Mouse (Mus musculus) cerebellum, adult 9-10 months (tissue): ENCODE data around the gene Tpte.
"Not testable (repeated sequence)": the region's sequence is repeated elsewhere in the genome, so short reads cannot be mapped to it uniquely, and the experiment has no call there.

Source experiments
- DNase-seq: peaks from one replicate; pipeline ENCODE4 v3.0.0; 2022

Tpte gene

GRCm38 (mm10) chr8:22282999-22283491, at the start of gene Tpte:
Gene Tpte (plus strand): TSS chr8:22283441.
- DNase-seq = no peak

DNA sequence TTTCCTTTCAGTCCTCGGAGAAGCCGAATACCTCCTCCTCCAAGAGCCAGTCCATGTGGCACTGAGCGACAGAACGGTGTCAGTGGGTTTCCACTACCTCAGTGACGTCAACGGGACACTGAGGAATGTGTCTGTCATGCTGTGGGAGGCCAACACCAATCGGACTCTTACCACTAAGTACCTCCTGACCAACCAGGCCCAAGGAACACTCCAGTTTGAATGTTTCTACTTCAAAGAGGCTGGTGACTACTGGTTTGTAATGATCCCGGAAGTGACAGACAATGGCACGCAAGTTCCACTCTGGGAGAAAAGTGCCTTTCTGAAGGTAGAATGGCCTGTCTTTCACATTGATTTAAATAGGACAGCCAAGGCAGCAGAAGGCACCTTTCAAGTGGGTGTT, 40.3 kb upstream of the Tpte start:
- no peak for DNase-seq

- DNase-seq = no peak
Observed at GRCm38 (mm10) chr8:22245663-22246062, 37.6 kb upstream of the Tpte start.

GRCm38 (mm10) chr8:22247956-22248355, 35.3 kb upstream of the Tpte start:
- DNase-seq = peak; percentile 3

DNA sequence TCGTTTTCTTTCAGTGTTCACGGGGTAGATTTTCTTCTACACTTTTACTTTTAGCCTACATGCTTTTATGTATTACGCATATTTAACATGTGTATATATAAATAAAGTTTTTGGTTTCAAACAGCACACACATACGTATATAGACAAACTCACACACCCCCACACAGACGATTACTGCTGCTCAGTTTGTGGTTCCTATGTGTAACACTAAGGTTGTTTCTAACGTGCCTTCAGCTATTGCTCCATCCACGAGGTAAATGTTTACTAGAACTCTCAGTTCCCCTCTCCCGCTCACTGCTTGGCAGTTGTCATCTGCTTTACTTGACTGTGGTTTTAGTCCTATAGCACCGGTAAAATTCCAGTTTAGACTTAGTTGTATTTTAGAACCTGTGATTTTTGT, 34.2 kb upstream of the Tpte start:
- no peak for DNase-seq

DNA sequence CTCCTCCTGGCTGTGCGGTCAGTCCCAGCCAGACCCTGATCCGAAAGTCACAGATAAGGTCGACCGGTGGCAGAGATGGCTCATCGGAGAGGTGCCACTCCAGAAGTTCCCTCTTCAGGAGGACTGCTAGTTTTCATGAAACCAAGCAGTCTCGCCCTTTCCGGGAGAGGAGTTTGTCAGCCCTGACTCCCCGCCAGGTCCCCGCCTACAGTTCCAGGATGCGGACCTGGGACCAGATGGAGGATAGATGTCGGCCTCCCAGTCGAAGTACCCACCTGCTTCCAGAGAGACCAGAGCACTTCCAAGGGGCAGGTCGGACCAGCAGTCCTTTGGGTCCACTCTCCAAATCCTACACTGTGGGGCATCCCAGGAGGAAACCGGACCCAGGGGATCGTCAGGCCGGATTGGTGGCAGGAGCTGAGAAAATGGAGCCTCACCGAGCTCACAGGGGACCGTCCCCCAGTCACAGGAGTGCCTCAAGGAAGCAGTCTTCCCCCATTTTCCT, 24.2 kb upstream of the Tpte start:
- no peak for DNase-seq

- DNase-seq = no peak
Observed at GRCm38 (mm10) chr8:22259531-22259930, 23.7 kb upstream of the Tpte start.

- DNase-seq = no peak
Observed at GRCm38 (mm10) chr8:22260091-22260722, 23.0 kb upstream of the Tpte start.

GRCm38 (mm10) chr8:22262267-22262666, 21.0 kb upstream of the Tpte start:
- DNase-seq = no peak

GRCm38 (mm10) chr8:22264292-22264691, 18.9 kb upstream of the Tpte start:
- DNase-seq = no peak

DNA sequence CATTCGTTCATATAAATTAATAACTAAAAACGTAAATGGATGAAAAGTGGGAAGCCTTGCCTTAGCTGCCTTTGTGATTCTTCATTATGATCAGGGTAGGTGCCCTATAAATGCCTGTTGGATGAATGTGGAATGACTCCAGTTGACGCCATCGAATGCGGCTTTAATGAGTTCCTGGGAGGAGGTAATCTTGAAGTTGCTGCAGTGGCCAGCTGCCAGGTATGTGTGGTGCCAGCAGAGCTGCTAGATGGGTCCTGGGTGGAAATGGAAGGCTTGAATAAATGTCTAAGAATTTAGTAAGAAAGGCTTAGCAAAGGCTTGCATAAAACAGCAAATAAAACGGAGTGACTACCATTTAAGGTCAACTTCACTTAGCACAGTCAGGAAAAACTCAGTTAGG, 18.5 kb upstream of the Tpte start:
- no peak for DNase-seq

DNA sequence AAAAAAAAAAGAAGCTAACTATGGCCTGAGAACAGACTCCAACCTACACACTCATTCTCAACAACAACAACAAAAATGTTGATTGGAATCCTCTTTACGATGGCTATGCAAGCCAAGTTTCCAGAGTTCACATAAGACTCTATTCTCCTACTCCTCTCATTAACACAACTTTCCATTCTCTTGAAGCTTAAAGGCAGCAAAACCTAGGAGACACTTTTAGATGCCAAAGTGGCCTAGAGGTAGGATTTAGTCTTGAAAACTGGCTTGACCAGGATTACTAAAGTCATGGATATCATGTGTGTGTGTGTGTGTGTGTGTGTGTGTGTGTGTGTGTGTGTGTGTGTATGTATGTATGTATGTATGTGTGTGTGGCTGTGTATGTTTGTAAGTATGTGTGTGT, 18.0 kb upstream of the Tpte start:
- DNase-seq = no peak

DNA sequence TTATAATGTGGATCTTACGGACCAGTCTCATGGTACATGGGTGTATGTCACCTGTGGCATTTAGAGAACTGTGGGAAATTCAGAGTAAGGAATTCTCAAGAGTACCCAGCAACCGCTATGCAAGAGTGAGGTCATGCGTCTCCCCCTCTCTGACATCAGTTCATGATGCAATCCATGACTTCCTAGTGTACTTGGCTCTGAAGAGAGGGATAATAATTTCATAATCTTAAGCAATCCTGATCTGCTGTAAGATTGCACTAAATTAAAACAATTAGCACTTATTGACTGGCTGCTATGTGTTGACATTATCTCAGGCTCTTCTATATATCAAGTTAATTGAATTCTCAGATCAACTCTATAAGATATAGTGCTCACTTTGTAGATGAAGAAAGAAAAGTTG, 16.4 kb upstream of the Tpte start:
- no peak for DNase-seq

DNA sequence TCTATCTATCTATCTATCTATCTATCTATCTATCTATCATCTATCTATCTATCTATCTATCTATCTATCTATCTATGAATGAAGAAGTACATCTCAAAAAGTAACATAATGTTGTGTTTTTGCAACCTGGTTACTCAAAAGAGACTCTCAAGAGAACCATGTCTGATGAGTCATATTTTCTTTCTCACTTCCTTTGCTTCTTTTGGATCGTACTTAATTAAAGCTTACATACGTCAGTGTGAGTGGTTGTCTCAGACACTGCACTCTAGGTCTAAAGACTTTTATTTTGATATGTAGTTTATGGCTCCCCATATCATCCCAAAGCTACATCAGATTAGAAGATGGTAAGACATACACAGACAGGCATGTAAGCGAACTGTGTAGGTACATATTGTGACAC, 10.1 kb upstream of the Tpte start:
- no peak for DNase-seq

GRCm38 (mm10) chr8:22274641-22275040, 8.6 kb upstream of the Tpte start:
- DNase-seq = no peak

DNA sequence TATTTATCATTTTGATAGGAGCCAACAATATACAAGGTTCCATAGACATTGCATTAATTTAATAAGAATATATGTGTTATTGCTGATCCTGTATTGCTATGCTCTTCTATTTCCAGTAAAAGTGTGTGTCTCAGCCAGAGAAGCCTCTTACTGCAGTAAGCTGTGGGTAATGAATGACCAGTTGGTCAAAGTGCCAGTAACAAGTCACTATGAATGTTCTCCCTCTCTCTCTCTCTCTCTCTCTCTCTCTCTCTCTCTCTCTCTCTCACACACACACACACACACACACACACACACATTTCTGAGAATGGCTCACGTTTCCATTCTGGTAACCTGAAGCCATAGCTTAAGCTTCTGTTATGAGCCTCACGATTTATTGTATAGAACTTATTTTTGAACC, 19.1 kb downstream of the Tpte start:
- DNase-seq = no peak

DNA sequence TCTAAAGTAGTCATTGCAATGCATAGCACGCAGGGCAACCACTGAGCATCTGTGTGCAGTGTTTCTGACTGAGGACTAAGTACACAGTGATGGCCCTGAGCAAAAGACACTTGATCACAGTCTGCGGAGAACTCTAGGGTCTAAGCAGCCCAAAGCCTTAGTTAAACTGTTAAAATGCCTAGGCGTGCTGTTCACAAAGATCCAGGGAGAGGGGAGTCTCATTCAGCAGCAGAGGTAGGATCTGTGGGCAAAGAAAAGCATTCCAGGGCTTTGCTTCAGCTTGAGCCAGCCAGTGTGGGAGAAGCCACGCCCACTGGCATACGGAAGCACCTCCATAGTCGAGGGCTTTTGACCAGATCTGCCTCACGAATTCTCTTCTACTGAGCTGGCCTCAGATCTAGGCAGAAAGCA, 19.7 kb downstream of the Tpte start:
- no peak for DNase-seq

DNA sequence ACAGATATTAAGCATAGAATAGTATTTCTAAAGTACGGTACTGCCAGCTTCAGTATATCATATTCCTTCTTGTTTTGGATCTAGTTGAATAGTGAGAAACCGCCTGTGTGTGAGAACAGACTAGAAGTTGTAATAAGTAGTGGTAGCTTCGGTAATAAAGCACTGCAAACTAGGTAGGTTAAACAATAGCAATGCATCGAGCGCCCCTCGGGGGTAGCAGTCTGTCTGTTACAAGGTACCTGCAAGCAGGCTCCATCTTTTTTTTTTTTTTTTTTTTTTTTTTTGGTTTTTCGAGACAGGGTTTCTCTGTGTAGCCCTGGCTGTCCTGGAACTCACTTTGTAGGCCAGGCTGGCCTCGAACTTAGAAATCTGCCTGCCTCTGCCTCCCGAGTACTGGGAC, 20.8 kb downstream of the Tpte start:
- DNase-seq = not testable (repeated sequence)

- DNase-seq = no peak
Observed at GRCm38 (mm10) chr8:22306999-22307398, 23.8 kb downstream of the Tpte start.

DNA sequence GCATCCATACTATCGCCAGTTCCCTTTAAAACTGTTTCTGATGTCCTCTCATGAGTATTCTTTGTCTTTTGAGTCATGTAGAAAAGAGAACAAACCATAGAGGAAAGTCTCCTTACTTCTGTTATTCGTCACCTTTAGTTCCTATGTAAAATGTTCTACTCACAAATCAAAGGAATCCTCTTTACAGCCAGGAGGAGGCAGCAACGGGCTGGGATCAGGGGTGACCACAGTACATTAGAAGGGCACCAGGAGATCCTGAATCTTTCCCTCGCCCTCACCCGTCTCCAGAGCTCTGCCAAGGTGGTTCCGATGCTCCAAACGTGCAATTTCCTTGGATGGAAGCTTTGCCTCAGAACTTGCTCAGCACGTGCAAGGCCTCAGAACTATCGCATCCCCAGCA, 28.2 kb downstream of the Tpte start:
- no peak for DNase-seq

DNA sequence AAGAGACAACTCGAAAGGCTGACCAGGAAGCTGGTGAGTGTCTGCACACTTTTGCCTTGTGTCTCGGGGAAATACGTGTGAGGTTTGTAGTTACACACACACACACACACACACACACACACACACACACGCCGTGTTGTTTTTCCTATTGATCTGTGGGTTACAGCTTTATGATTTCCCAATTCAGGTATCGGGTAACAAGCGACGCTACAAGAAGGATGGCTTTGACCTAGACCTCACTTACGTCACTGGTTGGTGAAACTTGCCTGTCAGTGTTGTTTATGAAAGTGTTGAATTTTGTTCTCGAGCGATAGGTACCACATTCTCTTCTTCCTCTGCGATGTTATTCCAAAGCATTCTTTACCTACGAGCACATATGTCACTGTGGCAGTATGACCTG, 52.2 kb downstream of the Tpte start:
- no peak for DNase-seq

DNA sequence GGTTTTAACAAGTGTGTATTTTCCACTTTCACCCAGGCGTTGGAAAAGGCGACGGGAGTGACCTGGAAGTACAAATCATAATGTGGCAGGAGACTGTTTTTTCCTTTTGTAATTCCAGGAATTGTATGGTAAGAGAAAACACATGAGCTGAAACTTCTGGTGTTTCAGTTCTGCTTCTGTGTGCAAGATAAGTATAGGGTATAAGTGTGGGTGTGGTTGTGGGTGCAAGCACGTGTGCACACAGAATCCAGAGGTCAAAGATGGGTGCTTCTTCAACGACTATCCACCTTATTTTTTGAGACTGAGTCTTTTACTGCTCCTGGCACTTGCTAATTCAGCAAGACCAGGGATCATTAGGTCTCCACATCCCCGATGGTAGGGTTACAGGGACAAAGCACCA, 76.1 kb downstream of the Tpte start:
- DNase-seq = no peak

GRCm38 (mm10) chr8:22359882-22360281, 76.6 kb downstream of the Tpte start:
- no peak for DNase-seq

- no peak for DNase-seq
Observed at GRCm38 (mm10) chr8:22376311-22376710, 93.1 kb downstream of the Tpte start.

DNA sequence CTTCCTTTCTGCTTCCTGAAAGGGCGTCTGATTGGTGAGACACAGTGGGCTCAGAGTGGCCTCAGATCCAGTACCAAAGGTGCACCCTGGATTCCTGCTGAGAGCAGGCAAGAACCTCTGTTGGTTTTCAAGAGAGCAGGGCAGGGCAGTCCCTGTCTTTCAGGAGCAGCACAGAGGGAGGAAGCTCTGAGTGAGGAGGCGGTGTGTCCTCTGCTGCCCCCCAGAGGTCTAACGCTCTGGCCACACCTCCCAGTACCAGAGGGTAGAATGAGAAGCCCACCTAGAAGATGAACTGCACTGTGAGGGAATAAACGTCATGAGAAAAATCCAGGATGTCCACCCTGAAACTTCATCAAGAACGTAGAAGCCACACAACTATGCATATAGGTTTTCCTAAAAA, 93.7 kb downstream of the Tpte start:
- no peak for DNase-seq
